Mouse (Mus musculus) right cerebral cortex, postnatal 36 days (tissue): ENCODE measurements around the gene Hal.

Source experiments
- DNase-seq, 2 experiments: peaks; one replicate each; pipeline ENCODE4 v3.0.0; 2022; ENCODE audit warnings: low spot score in 2 of 2, mixed read lengths in 1 of 2

The Hal gene

GRCm38 (mm10) chr10:93488066-93488827 lies at the start of gene Hal:
Gene Hal, plus strand, starts transcription at chr10:93488768.
- DNase-seq: no peak

- DNase-seq: no peak
Observed at GRCm38 (mm10) chr10:93441501-93441900, 47.1 kb upstream of the Hal start.

- DNase-seq: no peak
Observed at GRCm38 (mm10) chr10:93442183-93442582, 46.4 kb upstream of the Hal start.

- no peak for DNase-seq
Observed at GRCm38 (mm10) chr10:93444407-93444806, 44.2 kb upstream of the Hal start.

- no peak for DNase-seq
Observed at GRCm38 (mm10) chr10:93447398-93447797, 41.2 kb upstream of the Hal start.

GRCm38 (mm10) chr10:93454652-93455014 lies 33.9 kb upstream of the Hal start:
- DNase-seq: no peak

- no peak for DNase-seq
Observed at GRCm38 (mm10) chr10:93460106-93460505, 28.5 kb upstream of the Hal start.

- DNase-seq: no peak
Observed at GRCm38 (mm10) chr10:93462692-93463382, 25.7 kb upstream of the Hal start.

GRCm38 (mm10) chr10:93463611-93464010 lies 25.0 kb upstream of the Hal start:
- no peak for DNase-seq

- no peak for DNase-seq
Observed at GRCm38 (mm10) chr10:93467259-93467658, 21.3 kb upstream of the Hal start.

GRCm38 (mm10) chr10:93467791-93468190 lies 20.8 kb upstream of the Hal start:
- no peak for DNase-seq

GRCm38 (mm10) chr10:93471415-93471814 lies 17.2 kb upstream of the Hal start:
- DNase-seq: peak; percentile 53 to 56

- no peak for DNase-seq
Observed at GRCm38 (mm10) chr10:93484511-93484910, 4.1 kb upstream of the Hal start.

GRCm38 (mm10) chr10:93485055-93485691 lies 3.4 kb upstream of the Hal start:
- DNase-seq: no peak

- DNase-seq: peak in 1 of 2 experiments; percentile 15
Observed at GRCm38 (mm10) chr10:93486622-93487021, 1.9 kb upstream of the Hal start.

GRCm38 (mm10) chr10:93488828-93489226 lies 259 bp downstream of the Hal start:
- DNase-seq: no peak

GRCm38 (mm10) chr10:93490451-93490850 lies 1.9 kb downstream of the Hal start:
- no peak for DNase-seq

- no peak for DNase-seq
Observed at GRCm38 (mm10) chr10:93500864-93501263, 12.3 kb downstream of the Hal start.

GRCm38 (mm10) chr10:93501346-93501745 lies 12.8 kb downstream of the Hal start:
- no peak for DNase-seq

GRCm38 (mm10) chr10:93508383-93508970 lies 19.9 kb downstream of the Hal start:
- no peak for DNase-seq

- no peak for DNase-seq
Observed at GRCm38 (mm10) chr10:93509532-93510153, 21.1 kb downstream of the Hal start.

GRCm38 (mm10) chr10:93515419-93515818 lies 26.9 kb downstream of the Hal start:
- no peak for DNase-seq
